Mouse (Mus musculus) embryonic facial prominence, embryonic 10.5 days (tissue): ENCODE measurements around the gene Ahdc1. TPM values are rescaled to one million over a fixed set of nuclear protein-coding genes. Genes with fewer than 3 reads are reported as not detected.
A peak's percentile ranks its signal among the peaks of the same experiment; 100 is the strongest.
"Not testable (repeated sequence)": the region's sequence is repeated elsewhere in the genome, so short reads cannot be mapped to it uniquely, and the experiment has no call there.

Experiments
- DNase-seq: peaks from one replicate; pipeline ENCODE4 v3.0.0-alpha.2; 2017; ENCODE audit warnings: low spot score
- H3K27ac ChIP-seq: fragments of 300-500 bp; sonication (generic); replicated peaks from 2 replicates; pipeline ENCODE4 v1.5.1; 2016; ENCODE audit warnings: mild to moderate bottlenecking
- H3K27me3 ChIP-seq: fragments of 300-500 bp; sonication (generic); replicated peaks from 2 replicates; pipeline ENCODE4 v1.6.1; 2016; ENCODE audit warnings: low read depth, mild to moderate bottlenecking; ENCODE audit not compliant: poor library complexity, severe bottlenecking
- H3K36me3 ChIP-seq: fragments of 300-500 bp; sonication (generic); replicated peaks from 2 replicates; pipeline ENCODE4 v1.6.1; 2016; ENCODE audit warnings: mild to moderate bottlenecking, moderate library complexity
- H3K4me1 ChIP-seq: fragments of 300-500 bp; sonication (generic); 2 replicates; pipeline ENCODE4 v1.6.1; 2016
- H3K4me3 ChIP-seq: fragments of 300-500 bp; sonication (generic); 2 replicates; pipeline ENCODE4 v1.5.1; 2016; ENCODE audit warnings: mild to moderate bottlenecking, moderate library complexity
- H3K9me3 ChIP-seq: fragments of 300-500 bp; sonication (generic); 2 replicates; pipeline ENCODE4 v1.6.1; 2016; ENCODE audit warnings: mild to moderate bottlenecking
- whole genome bisulfite sequencing: fragments of 180-500 bp; shearing (Covaris S2); methylation state at CpG from one replicate; pipeline ENCODE4 v1.1.7; 2016; 5-methylcytosine and 5-hydroxymethylcytosine counted together
- polyA plus RNA-seq: library from polyadenylated mRNA; unstranded; fragments of >200 nt; fragmentation: Nextera tagmentation; extraction: Ambion mirVana; gene quantifications from 2 replicates; pipeline ENCODE4 v1.2.1, GENCODE M21; 2016

Gene Ahdc1
- polyA plus RNA-seq, 1 experiment from 2014 or later: 11.5 TPM

GRCm38 (mm10) chr4:133003316-133004018, 7.6 kb upstream of the Ahdc1 start:
- no peaks in the 10 kb centered on the region for H3K36me3 ChIP-seq
- no peak for DNase-seq
- H3K9me3 ChIP-seq: no peaks in the 10 kb centered on the region
- peak overlapping the region; percentile 79 for H3K27ac ChIP-seq
- 36% methylated on average over 21 of the region's 21 CpGs for WGBS
- peaks cover 45% of the 10 kb centered on the region for H3K4me1 ChIP-seq
- H3K4me3 ChIP-seq: no peak overlapping the region
- peaks cover 5% of the 10 kb centered on the region; the same call in 1 of the 2 replicates for H3K27me3 ChIP-seq

GRCm38 (mm10) chr4:133005233-133005632, 5.8 kb upstream of the Ahdc1 start:
- Histone ChIP-seq H3K9me3 (no peaks in the 10 kb centered on the region), H3K27me3 (peaks cover 14% of the 10 kb centered on the region), H3K4me3 (no peak overlapping the region), H3K4me1 (peaks cover 63% of the 10 kb centered on the region), H3K27ac (0 out of 2 replicates have a peak overlapping the region, but pooled peaks have one; percentile 44), H3K36me3 (no peaks in the 10 kb centered on the region)
- 4% methylated on average over 3 of the region's 3 CpGs for WGBS
- peak; percentile 77 for DNase-seq

- WGBS: 65% methylated on average over 6 of the region's 6 CpGs
- H3K27me3 ChIP-seq: peaks cover 21% of the 10 kb centered on the region
- not testable (repeated sequence) for H3K27ac ChIP-seq, H3K4me3 ChIP-seq, DNase-seq, H3K9me3 ChIP-seq, H3K36me3 ChIP-seq
- peaks cover 70% of the 10 kb centered on the region for H3K4me1 ChIP-seq
These were observed 5.1 kb upstream of the Ahdc1 start for GRCm38 (mm10) chr4:133005885-133006451.

- Histone ChIP-seq H3K27me3 (peaks cover 23% of the 10 kb centered on the region), H3K4me1 (peaks cover 70% of the 10 kb centered on the region), H3K4me3 (peak overlapping the region; percentile 27), H3K9me3 (no peaks in the 10 kb centered on the region), H3K36me3 (no peaks in the 10 kb centered on the region), H3K27ac (peak overlapping the region; percentile 80)
- 11% methylated on average over 15 of the region's 15 CpGs for WGBS
- peak; percentile 78 for DNase-seq
These were observed 3.3 kb upstream of the Ahdc1 start for GRCm38 (mm10) chr4:133007513-133008380.

- Histone ChIP-seq H3K27ac (no peak overlapping the region; the same call in 1 of the 2 replicates), H3K9me3 (no peaks in the 10 kb centered on the region), H3K4me3 (no peak overlapping the region), H3K27me3 (peaks cover 18% of the 10 kb centered on the region), H3K4me1 (peaks cover 70% of the 10 kb centered on the region), H3K36me3 (no peaks in the 10 kb centered on the region)
- peak; percentile 64 for DNase-seq
- under 1% methylated on average over 4 of the region's 4 CpGs for WGBS
These were observed 1.9 kb upstream of the Ahdc1 start for GRCm38 (mm10) chr4:133009131-133009530.

- 68% methylated on average over 5 of the region's 5 CpGs for WGBS
- peaks cover 75% of the 10 kb centered on the region for H3K4me1 ChIP-seq
- peaks cover 18% of the 10 kb centered on the region for H3K27me3 ChIP-seq
- no peak overlapping the region for H3K27ac ChIP-seq
- DNase-seq: no peak
- H3K9me3 ChIP-seq: no peaks in the 10 kb centered on the region
- H3K36me3 ChIP-seq: no peaks in the 10 kb centered on the region
- no peak overlapping the region for H3K4me3 ChIP-seq
These were observed 1.4 kb upstream of the Ahdc1 start for GRCm38 (mm10) chr4:133009676-133010075.

- peak overlapping the region; percentile 97 for H3K27ac ChIP-seq
- peaks cover 85% of the 10 kb centered on the region for H3K4me1 ChIP-seq
- H3K9me3 ChIP-seq: no peaks in the 10 kb centered on the region
- peak overlapping the region; percentile 99 for H3K4me3 ChIP-seq
- DNase-seq: peak; percentile 72
- H3K36me3 ChIP-seq: no peaks in the 10 kb centered on the region
- under 1% methylated on average over 17 of the region's 17 CpGs for WGBS
- H3K27me3 ChIP-seq: peaks cover 18% of the 10 kb centered on the region
These were observed 449 bp upstream of the Ahdc1 start for GRCm38 (mm10) chr4:133010611-133011010.

- WGBS: under 1% methylated on average over 79 of the region's 84 CpGs
- Histone ChIP-seq H3K36me3 (peaks cover 2% of the 10 kb centered on the region; the same call in 1 of the 2 replicates), H3K4me1 (peaks cover 98% of the 10 kb centered on the region), H3K27me3 (peaks cover 18% of the 10 kb centered on the region), H3K4me3 (peak overlapping the region; percentile 99), H3K27ac (peak overlapping the region; percentile 97), H3K9me3 (no peaks in the 10 kb centered on the region)
- peak; percentile 86 for DNase-seq
These were observed 1.0 kb downstream of the Ahdc1 start for GRCm38 (mm10) chr4:133011821-133012775.

- Histone ChIP-seq H3K9me3 (no peaks in the 10 kb centered on the region), H3K4me1 (peaks cover 98% of the 10 kb centered on the region), H3K27me3 (peaks cover 18% of the 10 kb centered on the region), H3K4me3 (peak overlapping the region; percentile 99), H3K27ac (peak overlapping the region; percentile 97), H3K36me3 (peaks cover 7% of the 10 kb centered on the region; the same call in 1 of the 2 replicates)
- DNase-seq: peak; percentile 75
- WGBS: under 1% methylated on average over 17 of the region's 17 CpGs
These were observed 1.8 kb downstream of the Ahdc1 start for GRCm38 (mm10) chr4:133012776-133013265.

- H3K36me3 ChIP-seq: peaks cover 11% of the 10 kb centered on the region; the same call in 1 of the 2 replicates
- H3K27me3 ChIP-seq: peaks cover 18% of the 10 kb centered on the region
- WGBS: 2% methylated on average over 17 of the region's 18 CpGs
- peak; percentile 64 for DNase-seq
- peak overlapping the region; percentile 99 for H3K4me3 ChIP-seq
- peak overlapping the region; percentile 97 for H3K27ac ChIP-seq
- H3K4me1 ChIP-seq: peaks cover 98% of the 10 kb centered on the region
- no peaks in the 10 kb centered on the region for H3K9me3 ChIP-seq
These were observed 2.3 kb downstream of the Ahdc1 start for GRCm38 (mm10) chr4:133013266-133013891.

GRCm38 (mm10) chr4:133014088-133014487, 3.0 kb downstream of the Ahdc1 start:
- H3K27ac ChIP-seq: peak overlapping the region; percentile 97
- no peak for DNase-seq
- peak overlapping the region; percentile 99 for H3K4me3 ChIP-seq
- no peaks in the 10 kb centered on the region for H3K9me3 ChIP-seq
- H3K4me1 ChIP-seq: peaks cover 96% of the 10 kb centered on the region
- H3K36me3 ChIP-seq: peaks cover 16% of the 10 kb centered on the region; the same call in 1 of the 2 replicates
- peaks cover 18% of the 10 kb centered on the region for H3K27me3 ChIP-seq
- WGBS: 27% methylated on average over 5 of the region's 5 CpGs
